Mouse (Mus musculus): ENCODE data around the gene Col1a1. TPM values are rescaled to one million over a fixed set of nuclear protein-coding genes. Genes with fewer than 3 reads are reported as not detected.
A peak's percentile ranks its signal among the peaks of the same experiment; 100 is the strongest.
"Not testable (repeated sequence)": the region's sequence is repeated elsewhere in the genome, so short reads cannot be mapped to it uniquely, and the experiment has no call there.

Gene Col1a1
- polyA plus RNA-seq, 2 experiments from 2014 or later = 0.09 TPM; not detected in 1

GRCm38 (mm10) chr11:94939280-94939679 is 3.3 kb downstream of the Col1a1 start:
- peak; percentile 30 for ATAC-seq

DNA sequence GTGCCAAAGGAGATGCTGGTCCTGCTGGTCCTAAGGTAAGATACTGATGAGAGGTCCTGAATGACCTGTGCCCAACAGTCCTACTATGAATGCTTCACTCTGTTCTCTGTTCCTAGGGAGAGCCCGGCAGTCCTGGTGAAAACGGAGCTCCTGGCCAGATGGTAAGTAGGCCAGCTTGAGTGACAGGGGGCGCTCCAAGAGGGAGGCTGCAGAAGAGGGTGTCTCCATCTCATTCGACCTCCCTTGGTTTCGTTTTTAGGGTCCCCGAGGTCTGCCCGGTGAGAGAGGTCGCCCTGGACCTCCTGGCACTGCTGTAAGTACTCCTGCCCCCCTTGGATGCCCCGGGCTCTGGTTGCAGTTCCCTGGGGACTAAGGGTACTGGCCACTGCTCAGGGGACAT is 5.1 kb downstream of the Col1a1 start:
- no peak for ATAC-seq

- ATAC-seq = no peak
These were observed 5.8 kb downstream of the Col1a1 start for GRCm38 (mm10) chr11:94941776-94942175.

GRCm38 (mm10) chr11:94942282-94943023 is 6.4 kb downstream of the Col1a1 start:
- no peak for ATAC-seq

DNA sequence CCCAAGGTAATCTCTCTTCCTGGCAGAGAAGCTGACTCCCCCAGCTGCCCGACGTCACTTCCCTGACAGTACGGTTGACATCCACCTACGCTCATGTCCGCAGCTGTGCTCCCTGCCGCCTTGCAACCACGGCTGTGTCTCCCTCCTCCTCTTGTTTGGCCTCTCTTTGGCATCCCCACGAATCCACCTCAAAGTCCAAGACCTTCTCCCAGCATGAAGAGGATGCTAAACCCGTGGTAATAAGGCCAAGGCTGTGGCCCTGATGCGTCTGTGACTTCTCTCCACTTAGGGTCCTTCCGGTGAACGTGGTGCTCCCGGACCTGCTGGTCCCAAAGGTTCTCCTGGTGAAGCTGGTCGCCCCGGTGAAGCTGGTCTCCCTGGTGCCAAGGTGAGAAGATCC is 7.0 kb downstream of the Col1a1 start:
- ATAC-seq = no peak

DNA sequence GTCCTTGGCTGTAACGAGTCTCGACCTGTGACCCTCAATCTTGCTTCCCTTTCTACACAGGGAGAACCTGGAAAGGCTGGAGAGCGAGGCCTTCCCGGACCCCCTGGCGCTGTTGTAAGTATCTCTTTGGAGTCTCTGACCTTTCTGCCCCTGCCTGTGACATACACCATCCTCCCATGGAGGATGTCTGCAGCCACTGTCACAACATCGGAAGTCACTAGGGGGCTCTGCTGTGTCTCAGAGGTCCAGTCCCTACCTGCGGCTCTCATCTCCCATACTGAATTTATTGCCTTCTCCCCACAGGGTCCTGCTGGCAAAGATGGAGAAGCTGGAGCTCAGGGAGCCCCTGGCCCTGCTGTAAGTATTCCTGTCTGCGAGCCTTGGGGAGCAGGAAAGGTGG is 8.3 kb downstream of the Col1a1 start:
- ATAC-seq = no peak

DNA sequence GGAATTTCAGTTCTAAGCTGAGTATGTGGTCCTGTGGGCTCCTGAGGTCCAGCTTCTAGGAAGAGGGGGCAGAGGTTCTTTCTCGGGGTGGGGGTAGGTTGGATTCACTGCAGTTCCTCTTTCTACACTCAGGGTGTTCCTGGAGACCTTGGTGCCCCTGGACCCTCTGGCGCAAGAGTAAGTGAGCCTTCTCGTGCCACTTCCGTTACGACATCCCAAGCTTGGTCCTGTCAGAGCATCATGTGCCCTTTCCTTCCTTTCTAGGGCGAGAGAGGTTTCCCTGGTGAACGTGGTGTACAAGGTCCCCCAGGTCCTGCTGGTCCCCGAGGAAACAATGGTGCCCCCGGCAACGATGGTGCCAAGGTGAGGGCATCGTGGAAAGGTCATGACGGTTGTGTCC is 9.2 kb downstream of the Col1a1 start:
- ATAC-seq = no peak

DNA sequence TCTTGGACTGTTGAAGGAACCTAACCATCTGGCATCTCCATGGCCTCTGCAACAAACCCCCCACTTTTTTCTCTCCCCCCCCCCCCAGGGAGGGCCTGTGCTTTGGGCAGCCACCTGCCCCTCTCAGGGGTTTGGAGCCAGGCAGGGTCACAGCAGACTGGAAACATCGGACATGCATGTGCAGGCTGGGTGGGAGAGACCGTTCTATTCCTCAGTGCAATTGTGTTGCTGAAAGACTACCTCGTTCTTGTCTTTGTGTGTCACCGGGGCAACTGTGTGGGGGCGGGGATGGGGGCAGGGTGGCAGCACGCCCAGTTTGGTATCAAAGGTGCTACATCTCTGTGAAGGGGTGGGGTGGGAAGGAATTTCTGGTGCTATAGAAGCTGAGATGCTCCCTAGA is 16.1 kb downstream of the Col1a1 start:
- ATAC-seq = no peak

GRCm38 (mm10) chr11:94955103-94955502 is 19.1 kb downstream of the Col1a1 start:
- no peak for ATAC-seq

DNA sequence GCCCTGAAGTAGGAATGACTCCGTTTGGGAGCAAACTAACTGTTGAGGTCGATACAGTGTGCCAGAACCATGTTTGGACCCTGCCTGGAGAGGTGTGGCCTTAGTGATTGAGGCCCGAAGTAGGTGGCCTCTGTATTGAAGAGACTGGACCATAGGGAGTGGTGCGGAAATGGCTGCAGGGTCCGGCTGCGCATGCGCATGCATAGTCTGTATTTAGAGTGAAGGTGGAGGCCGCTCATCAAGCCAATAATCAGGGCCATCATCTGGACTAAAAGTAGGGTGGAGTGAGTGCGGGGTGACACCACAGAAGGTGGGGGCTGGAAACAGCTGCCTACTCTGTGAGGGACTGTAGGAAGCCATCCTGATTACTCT is 21.7 kb downstream of the Col1a1 start:
- ATAC-seq = no peak

- ATAC-seq = peak; percentile 79
These were observed 22.2 kb downstream of the Col1a1 start for GRCm38 (mm10) chr11:94958065-94958858.

GRCm38 (mm10) chr11:94962534-94963101 is 26.6 kb downstream of the Col1a1 start:
- ATAC-seq = no peak

DNA sequence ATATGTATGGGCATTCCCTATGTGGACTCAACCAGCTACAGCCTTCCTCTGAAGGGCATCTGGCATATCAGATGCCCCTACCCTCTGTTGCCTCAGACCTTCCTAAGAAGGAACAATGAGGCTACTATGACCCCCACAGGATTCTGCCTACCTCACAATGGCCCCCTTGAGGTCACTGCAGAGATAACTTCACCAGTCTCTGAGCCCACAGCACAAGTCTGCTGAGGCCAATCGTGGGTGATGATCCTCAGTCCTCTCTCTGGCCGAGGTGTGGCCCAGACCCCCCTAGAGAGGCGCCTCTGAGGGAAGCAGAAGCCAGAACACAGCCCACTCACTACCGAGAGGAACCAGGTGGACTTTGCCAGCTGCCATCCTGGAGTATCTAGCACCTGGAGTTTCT is 31.4 kb downstream of the Col1a1 start, which contains the start of gene Hils1:
Hils1 (plus strand) TSS at position 175 of the 400 bp plus-strand sequence.
- ATAC-seq = no peak

DNA sequence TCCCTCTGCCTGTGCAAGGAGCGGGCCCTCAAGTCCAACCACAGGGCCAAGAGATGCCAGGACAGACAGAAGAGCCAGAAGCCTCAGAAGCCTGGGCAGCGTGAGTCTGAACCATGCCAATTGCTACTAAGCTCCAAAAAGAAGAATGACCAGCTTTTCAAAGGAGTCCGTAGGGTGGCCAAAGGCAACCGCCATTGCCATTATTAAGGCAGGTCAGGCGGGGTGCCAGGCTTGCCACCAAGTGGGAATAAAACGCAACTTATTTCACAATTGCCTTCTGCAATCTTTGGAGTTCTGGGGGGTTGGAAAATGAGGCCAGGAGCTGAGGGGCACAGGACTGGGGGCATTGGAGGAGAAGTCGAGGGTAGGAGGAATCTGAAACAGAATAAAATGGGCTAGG is 32.2 kb downstream of the Col1a1 start:
- no peak for ATAC-seq

- not testable (repeated sequence) for ATAC-seq
These were observed 33.7 kb downstream of the Col1a1 start for GRCm38 (mm10) chr11:94969709-94970108.

DNA sequence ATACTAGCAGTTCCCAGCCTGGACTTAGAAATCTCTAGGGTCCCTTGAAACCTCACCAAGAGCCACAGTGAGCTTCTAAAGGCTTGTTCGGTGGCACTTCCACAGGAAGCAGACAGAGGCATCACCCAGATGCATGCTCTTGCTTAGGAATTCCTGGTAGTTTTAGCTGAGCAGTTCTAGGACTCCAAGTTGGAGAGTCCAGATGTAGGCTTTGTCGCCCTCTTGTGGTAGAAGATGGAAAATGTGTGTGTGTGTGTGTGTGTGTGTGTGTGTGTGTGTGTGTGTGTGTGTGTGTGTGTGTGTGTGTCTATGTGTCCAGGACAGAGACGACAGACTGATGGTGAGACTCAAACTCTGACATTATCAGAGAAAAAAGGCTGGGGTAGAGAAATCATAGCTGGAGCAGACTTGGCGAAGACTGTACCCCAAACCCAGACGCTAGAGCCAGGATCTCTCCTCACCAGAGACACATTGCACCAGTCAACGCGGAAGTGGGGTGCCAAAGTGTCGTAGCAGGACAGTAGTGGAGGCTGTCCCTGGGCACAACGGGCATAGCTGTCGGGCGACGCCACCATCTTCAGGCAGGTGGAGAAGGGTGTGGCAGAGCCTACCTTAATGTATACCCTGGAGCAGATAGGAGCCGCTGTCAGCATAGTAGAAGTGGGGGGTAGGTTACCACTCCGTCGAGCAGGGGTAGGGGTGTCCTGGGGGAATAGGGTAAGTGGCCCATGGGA is 34.4 kb downstream of the Col1a1 start:
- no peak for ATAC-seq

DNA sequence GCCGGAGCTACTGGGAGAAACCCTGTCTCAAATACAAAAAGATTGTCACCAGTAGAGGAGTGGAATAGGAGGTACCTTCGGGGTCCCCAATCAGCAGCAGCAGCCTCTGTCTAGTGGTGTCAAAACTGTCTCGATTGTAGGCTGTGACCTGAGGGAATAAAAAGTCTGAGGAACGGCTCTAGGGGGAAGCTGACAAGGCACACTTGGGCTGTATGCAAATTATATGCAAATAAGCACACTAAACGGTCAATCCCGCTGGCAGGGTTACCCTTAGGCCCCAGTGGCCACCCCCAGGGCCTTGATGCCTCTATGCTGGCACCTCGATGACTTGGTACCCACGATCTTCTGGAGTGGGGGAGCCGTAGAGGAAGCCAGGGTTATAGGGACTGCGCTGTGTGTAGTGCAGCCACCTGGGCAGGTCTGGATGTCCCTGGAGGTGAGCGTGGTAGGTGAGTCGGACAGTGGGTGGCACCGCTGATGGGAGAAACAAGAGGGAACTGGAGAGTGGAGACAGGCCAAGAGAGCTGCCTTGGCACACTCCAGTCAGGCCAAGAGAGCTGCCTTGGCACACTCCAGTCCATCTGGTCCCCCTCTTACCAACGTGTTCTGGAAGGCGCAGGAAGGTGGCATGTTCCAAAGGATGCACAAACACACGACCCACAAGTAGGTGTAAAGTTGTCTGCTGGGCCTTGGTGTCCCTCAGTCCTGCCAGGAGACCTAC is 36.0 kb downstream of the Col1a1 start:
- no peak for ATAC-seq

GRCm38 (mm10) chr11:94972887-94973286 is 36.9 kb downstream of the Col1a1 start:
- no peak for ATAC-seq

GRCm38 (mm10) chr11:94973313-94973712 is 37.3 kb downstream of the Col1a1 start:
- no peak for ATAC-seq

- ATAC-seq = no peak
These were observed 38.9 kb downstream of the Col1a1 start for GRCm38 (mm10) chr11:94974951-94975350.

DNA sequence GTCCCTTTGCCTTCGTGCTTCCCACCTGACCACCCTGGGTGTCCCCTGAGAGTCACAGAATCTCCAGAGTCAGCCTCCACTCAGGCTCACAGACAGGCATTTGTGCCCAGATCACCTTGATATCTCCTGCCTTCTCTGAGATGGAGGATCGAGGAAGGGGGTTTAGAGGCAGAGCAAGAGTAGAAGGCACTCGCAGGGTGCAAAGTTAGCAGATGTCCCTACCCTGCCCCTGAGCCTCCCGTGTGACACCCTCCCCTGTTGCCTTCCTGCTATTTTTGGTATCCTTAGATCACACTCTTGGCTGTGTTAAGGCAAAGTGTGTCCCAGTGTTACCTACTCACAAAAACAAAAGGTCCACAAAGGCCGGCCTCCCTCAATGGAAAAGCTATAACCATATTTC is 40.2 kb downstream of the Col1a1 start, which contains the start of gene Sgca:
Sgca (minus strand) TSS at position 129 of the 400 bp plus-strand sequence.
- ATAC-seq = no peak
